Mouse (Mus musculus) kidney, embryonic 16.5 days (tissue): ENCODE measurements at regions not wholly inside any gene's neighbourhood (a gene's known extent, or its start where the extent isn't known, plus 50 kb on each side); places are given as distances from the start of the nearest gene placed in this dataset.

Experiments
- ATAC-seq: fragments of 200-750 bp; cut with Nextera tagmentation; 2 replicates; pipeline ENCODE4 v1.8.0; 2017; ENCODE audit warnings: moderate TSS enrichment; ENCODE audit not compliant: low FRiP score, low TSS enrichment
- H3K27ac ChIP-seq: fragments of 300-500 bp; sonication (generic); 2 replicates; pipeline ENCODE4 v1.5.1; 2014; ENCODE audit warnings: low read length
- H3K27me3 ChIP-seq: fragments of 300-500 bp; sonication (generic); 2 replicates; pipeline ENCODE4 v1.6.1; 2014; ENCODE audit warnings: low read length, control low read depth, mixed read lengths; ENCODE audit not compliant: insufficient read depth
- H3K36me3 ChIP-seq: fragments of 300-500 bp; sonication (generic); 2 replicates; pipeline ENCODE4 v1.6.1; 2014; ENCODE audit warnings: low read length, control low read depth, mixed read lengths; ENCODE audit not compliant: insufficient read depth
- H3K4me1 ChIP-seq: fragments of 300-500 bp; sonication (generic); 2 replicates; pipeline ENCODE4 v1.6.1; 2014; ENCODE audit warnings: low read length, control low read depth, mixed read lengths; ENCODE audit not compliant: insufficient read depth
- H3K4me2 ChIP-seq: fragments of 300-500 bp; sonication (generic); replicated peaks from 2 replicates; pipeline ENCODE4 v1.6.1; 2014; ENCODE audit warnings: low read depth, low read length
- H3K4me3 ChIP-seq: fragments of 300-500 bp; sonication (generic); 2 replicates; pipeline ENCODE4 v1.5.1; 2014; ENCODE audit warnings: mild to moderate bottlenecking, low read length
- H3K9ac ChIP-seq: fragments of 300-500 bp; sonication (generic); replicated peaks from 2 replicates; pipeline ENCODE4 v1.6.1; 2014; ENCODE audit warnings: low read length
- H3K9me3 ChIP-seq: fragments of 300-500 bp; sonication (generic); 2 replicates; pipeline ENCODE4 v1.6.1; 2016; ENCODE audit warnings: low read length, control low read depth
- WGBS: fragments of 180-500 bp; shearing (Covaris S2); extraction: QIAGEN DNeasy Blood & Tissue Kit; methylation state at CpG from one replicate; pipeline ENCODE4 v1.1.7; 2014; 5-methylcytosine and 5-hydroxymethylcytosine counted together

- no peak overlapping the region for H3K4me2 ChIP-seq
Observed at GRCm38 (mm10) chr4:8986394-8987091, 747.7 kb upstream of the Car8 start.

GRCm38 (mm10) chr4:8984059-8984606 lies 745.3 kb upstream of the Car8 start:
- ATAC-seq, result no peak

More at GRCm38 (mm10) chr4:8986394-8987091, 747.7 kb upstream of the Car8 start:
- H3K9me3 ChIP-seq, result no peaks in the 10 kb centered on the region
- H3K4me3 ChIP-seq, result no peak overlapping the region
- H3K27me3 ChIP-seq, result peaks cover 3% of the 10 kb centered on the region; the same call in 1 of the 2 replicates
- H3K27ac ChIP-seq, result no peak overlapping the region
- no peak overlapping the region for H3K9ac ChIP-seq
- WGBS, result 32% methylated on average over 13 of the region's 13 CpGs
- ATAC-seq, result peak; percentile 35; the same call in 1 of the 2 replicates
- no peaks in the 10 kb centered on the region; the same call in 1 of the 2 replicates for H3K4me1 ChIP-seq
- no peaks in the 10 kb centered on the region for H3K36me3 ChIP-seq

GRCm38 (mm10) chr4:8978949-8979348 lies 740.1 kb upstream of the Car8 start:
- no peak overlapping the region for H3K9ac ChIP-seq
- no peak overlapping the region for H3K4me2 ChIP-seq
- no peak for ATAC-seq
- no peak overlapping the region for H3K27ac ChIP-seq
- WGBS, result 87% methylated on average over 8 of the region's 8 CpGs
- no peaks in the 10 kb centered on the region for H3K9me3 ChIP-seq
- no peaks in the 10 kb centered on the region for H3K4me1 ChIP-seq
- H3K36me3 ChIP-seq, result no peaks in the 10 kb centered on the region
- no peaks in the 10 kb centered on the region for H3K27me3 ChIP-seq
- no peak overlapping the region for H3K4me3 ChIP-seq

More at GRCm38 (mm10) chr4:8984059-8984606, 745.3 kb upstream of the Car8 start:
- H3K4me2 ChIP-seq, result no peak overlapping the region
- H3K36me3 ChIP-seq, result no peaks in the 10 kb centered on the region
- no peak overlapping the region for H3K27ac ChIP-seq
- WGBS, result 90% methylated on average over 5 of the region's 5 CpGs
- H3K9ac ChIP-seq, result no peak overlapping the region
- H3K4me3 ChIP-seq, result no peak overlapping the region
- no peaks in the 10 kb centered on the region for H3K9me3 ChIP-seq
- no peaks in the 10 kb centered on the region; the same call in 1 of the 2 replicates for H3K4me1 ChIP-seq
- peaks cover 2% of the 10 kb centered on the region; the same call in 1 of the 2 replicates for H3K27me3 ChIP-seq

- Histone ChIP-seq H3K36me3 (no peaks in the 10 kb centered on the region), H3K9ac (no peak overlapping the region), H3K4me2 (no peak overlapping the region), H3K27ac (no peak overlapping the region), H3K4me1 (no peaks in the 10 kb centered on the region), H3K9me3 (no peaks in the 10 kb centered on the region), H3K27me3 (no peaks in the 10 kb centered on the region), H3K4me3 (no peak overlapping the region)
- ATAC-seq, result no peak
- WGBS, result 87% methylated on average over 5 of the region's 5 CpGs
Observed at GRCm38 (mm10) chr4:8969951-8970455, 731.2 kb upstream of the Car8 start.

- ATAC-seq, result no peak
- Histone ChIP-seq H3K4me3 (no peak overlapping the region), H3K9me3 (no peaks in the 10 kb centered on the region)
Observed at GRCm38 (mm10) chr4:8968741-8969140, 729.9 kb upstream of the Car8 start.

GRCm38 (mm10) chr4:8967986-8968385 lies 729.1 kb upstream of the Car8 start:
- H3K27me3 ChIP-seq, result no peaks in the 10 kb centered on the region
- no peak overlapping the region for H3K4me3 ChIP-seq
- no peak for ATAC-seq
- no peaks in the 10 kb centered on the region for H3K4me1 ChIP-seq
- H3K9me3 ChIP-seq, result no peaks in the 10 kb centered on the region
- H3K27ac ChIP-seq, result no peak overlapping the region
- 56% methylated on average over 3 of the region's 3 CpGs for WGBS
- no peak overlapping the region for H3K4me2 ChIP-seq
- H3K9ac ChIP-seq, result no peak overlapping the region
- H3K36me3 ChIP-seq, result no peaks in the 10 kb centered on the region

More at GRCm38 (mm10) chr4:8968741-8969140, 729.9 kb upstream of the Car8 start:
- Histone ChIP-seq H3K27ac (no peak overlapping the region), H3K4me2 (no peak overlapping the region), H3K36me3 (no peaks in the 10 kb centered on the region), H3K27me3 (no peaks in the 10 kb centered on the region), H3K4me1 (no peaks in the 10 kb centered on the region), H3K9ac (no peak overlapping the region)
- 24% methylated on average over 3 of the region's 3 CpGs for WGBS

GRCm38 (mm10) chr4:8965563-8965962 lies 726.7 kb upstream of the Car8 start:
- 86% methylated on average over 5 of the region's 5 CpGs for WGBS
- Histone ChIP-seq H3K4me3 (no peak overlapping the region), H3K9ac (no peak overlapping the region), H3K4me1 (no peaks in the 10 kb centered on the region), H3K4me2 (no peak overlapping the region), H3K36me3 (no peaks in the 10 kb centered on the region), H3K27ac (no peak overlapping the region), H3K9me3 (no peaks in the 10 kb centered on the region), H3K27me3 (no peaks in the 10 kb centered on the region)
- no peak for ATAC-seq

GRCm38 (mm10) chr4:8962959-8963572 lies 724.2 kb upstream of the Car8 start:
- Histone ChIP-seq H3K9ac (no peak overlapping the region), H3K4me1 (no peaks in the 10 kb centered on the region; the same call in 1 of the 2 replicates), H3K27me3 (no peaks in the 10 kb centered on the region), H3K27ac (no peak overlapping the region), H3K4me3 (no peak overlapping the region), H3K9me3 (no peaks in the 10 kb centered on the region), H3K4me2 (no peak overlapping the region), H3K36me3 (no peaks in the 10 kb centered on the region)
- 61% methylated on average over 9 of the region's 9 CpGs for WGBS
- no peak for ATAC-seq

- Histone ChIP-seq H3K27ac (no peak overlapping the region), H3K27me3 (no peaks in the 10 kb centered on the region), H3K4me2 (no peak overlapping the region), H3K4me1 (no peaks in the 10 kb centered on the region; the same call in 1 of the 2 replicates), H3K4me3 (no peak overlapping the region), H3K36me3 (no peaks in the 10 kb centered on the region), H3K9me3 (no peaks in the 10 kb centered on the region), H3K9ac (no peak overlapping the region)
- no peak for ATAC-seq
- 89% methylated on average over 6 of the region's 6 CpGs for WGBS
Observed at GRCm38 (mm10) chr4:8961851-8962250, 723.0 kb upstream of the Car8 start.
